Mouse (Mus musculus) cerebellum, postnatal 36 days (tissue): ENCODE data around the gene Zdbf2.
"Not testable (repeated sequence)": the region's sequence is repeated elsewhere in the genome, so short reads cannot be mapped to it uniquely, and the experiment has no call there.

Experiments
- DNase-seq, 2 experiments: peaks; one replicate each; pipeline ENCODE4 v3.0.0; 2021 to 2022; ENCODE audit warnings: mixed read lengths in 2 of 2

Gene Zdbf2

GRCm38 (mm10) chr1:63265461-63265860, 7.6 kb upstream of the Zdbf2 start:
- no peak for DNase-seq

- no peak for DNase-seq
Measured at GRCm38 (mm10) chr1:63266121-63266520, 6.9 kb upstream of the Zdbf2 start.

- DNase-seq: no peak
Measured at GRCm38 (mm10) chr1:63266716-63267115, 6.3 kb upstream of the Zdbf2 start.

GRCm38 (mm10) chr1:63272125-63272675, 865 bp upstream of the Zdbf2 start:
- DNase-seq: no peak

- no peak for DNase-seq
Measured at GRCm38 (mm10) chr1:63273339-63273951, 380 bp downstream of the Zdbf2 start.

GRCm38 (mm10) chr1:63274046-63274730, 1.1 kb downstream of the Zdbf2 start:
- no peak for DNase-seq

- DNase-seq: no peak
Measured at GRCm38 (mm10) chr1:63278106-63278505, 5.0 kb downstream of the Zdbf2 start.

- no peak for DNase-seq
Measured at GRCm38 (mm10) chr1:63293965-63294364, 20.9 kb downstream of the Zdbf2 start.

- no peak for DNase-seq
Measured at GRCm38 (mm10) chr1:63309661-63310060, 36.6 kb downstream of the Zdbf2 start.

GRCm38 (mm10) chr1:63323565-63324132, 50.6 kb downstream of the Zdbf2 start:
- not testable (repeated sequence) for DNase-seq
